24 mouse cellular contexts compared by ENCODE assay signal in the genomic region with DNA sequence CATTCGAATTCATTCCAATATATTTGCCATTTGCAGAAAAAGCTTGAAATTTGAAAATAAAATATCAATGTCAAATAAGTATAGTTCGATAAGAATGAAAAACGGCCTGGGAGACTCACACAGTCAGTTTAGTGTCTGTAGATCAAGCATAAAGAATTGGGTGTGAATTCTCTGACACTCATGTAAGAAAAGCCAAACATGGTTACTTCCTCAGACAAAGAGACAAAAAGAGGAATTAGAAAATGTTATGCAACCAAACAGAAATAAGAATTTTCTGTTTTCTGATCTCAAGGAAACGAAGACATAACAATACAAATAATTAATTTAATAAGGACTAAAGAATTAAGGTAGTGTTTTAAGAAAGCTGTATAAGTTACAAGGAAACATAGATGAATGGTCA.
"Had no signal": no experiment of that assay in that cellular context is flagged by ENCODE, and none has a peak within 500 bp of the region (broad histone marks: within the 10 kb centered on the region; RNA-seq: fewer than 3 reads in every experiment).

No protein-coding gene starts in this region.

- H3K27me3 ChIP-seq: heart, embryonic 13.5 days; heart, embryonic 15.5 days; hindbrain, embryonic 12.5 days; hindbrain, embryonic 15.5 days; kidney, embryonic 15.5 days; limb, embryonic 13.5 days; limb, embryonic 15.5 days had no signal

- H3K9ac ChIP-seq: heart, embryonic 13.5 days; heart, embryonic 15.5 days; hindbrain, embryonic 12.5 days; hindbrain, embryonic 15.5 days; kidney, embryonic 15.5 days; limb, embryonic 13.5 days; limb, embryonic 15.5 days had no signal

- DNase-seq: gastrocnemius, postnatal 14 days; heart, adult 2 months; heart, postnatal 14 days; heart, postnatal 36 days; kidney, adult 11 months; kidney, adult 2 months; kidney, adult 9 months; kidney, postnatal 14 days; kidney, postnatal 36 days; layer of hippocampus, adult 9-11 months; layer of hippocampus, postnatal 36 days; left cerebral cortex, postnatal 4 days had no signal

- H3K4me3 ChIP-seq: heart, adult 2 months; heart, embryonic 13.5 days; heart, embryonic 15.5 days; hindbrain, embryonic 10.5 days; hindbrain, embryonic 12.5 days; hindbrain, embryonic 15.5 days; kidney, embryonic 15.5 days; limb, embryonic 13.5 days; limb, embryonic 15.5 days had no signal

- H3K27ac ChIP-seq: heart, adult 2 months; heart, embryonic 13.5 days; heart, embryonic 15.5 days; hindbrain, embryonic 10.5 days; hindbrain, embryonic 12.5 days; hindbrain, embryonic 15.5 days; hindbrain, postnatal 0 days; kidney, embryonic 15.5 days; kidney, postnatal 0 days; limb, embryonic 13.5 days; limb, embryonic 15.5 days had no signal

- H3K36me3 ChIP-seq: heart, embryonic 13.5 days; heart, embryonic 15.5 days; hindbrain, embryonic 10.5 days; hindbrain, embryonic 12.5 days; hindbrain, embryonic 15.5 days; kidney, embryonic 15.5 days; limb, embryonic 13.5 days; limb, embryonic 15.5 days had no signal

- H3K4me2 ChIP-seq: heart, embryonic 11.5 days; heart, embryonic 13.5 days; heart, embryonic 15.5 days; hindbrain, embryonic 12.5 days; hindbrain, embryonic 15.5 days; kidney, embryonic 15.5 days; limb, embryonic 13.5 days; limb, embryonic 15.5 days had no signal

- H3K9me3 ChIP-seq: heart, embryonic 13.5 days; heart, embryonic 15.5 days; hindbrain, embryonic 10.5 days; hindbrain, embryonic 12.5 days; hindbrain, embryonic 15.5 days; kidney, embryonic 15.5 days; limb, embryonic 13.5 days; limb, embryonic 15.5 days had no signal

- ATAC-seq: hindbrain, postnatal 0 days; intestine, embryonic 16.5 days had no signal

- H3K4me1 ChIP-seq: heart, embryonic 13.5 days; heart, embryonic 15.5 days; hindbrain, embryonic 10.5 days; hindbrain, embryonic 12.5 days; hindbrain, embryonic 15.5 days; kidney, embryonic 15.5 days; limb, embryonic 13.5 days; limb, embryonic 15.5 days had no signal
